Mouse (Mus musculus): Measurements from ENCODE around the gene Pgbd5. TPM values are rescaled to one million over a fixed set of nuclear protein-coding genes. Genes with fewer than 3 reads are reported as not detected.

The Pgbd5 gene
- 100 to 1,000 TPM; 208 to 221 TPM for total RNA-seq (2021)
- long read RNA-seq, experiment 1, transcript Pgbd5-201 (7 exons, 2,824 nt) = major isoform, 445 of 495 reads
- long read RNA-seq, experiment 1, partial matches to known transcripts = 21 of 495 reads
- long read RNA-seq, experiment 1, other reads (novel, unspliced or antisense) = 29 of 495 reads
- long read RNA-seq, experiment 2, transcript Pgbd5-201 (7 exons, 2,824 nt) = major isoform, 358 of 401 reads
- long read RNA-seq, experiment 2, partial matches to known transcripts = 15 of 401 reads
- long read RNA-seq, experiment 2, other reads (novel, unspliced or antisense) = 27 of 401 reads

- no peak within 1 kb of the TSS for H3K4me3 ChIP-seq
- H3K27ac ChIP-seq = no peak within 1 kb of the TSS
- intact Hi-C loops (cut with DNase I) = no loop called here
- DNase-seq (ENCODE audit: extremely low spot score in 1 of 2, low spot score in 2 of 2) = no peak
- TF ChIP-seq CTCF (IDR thresholded peaks at IDR 0.05) = no peak
Observed at GRCm38 (mm10) chr8:124439558-124439957, at the start of gene Pgbd5. Pgbd5 (minus strand) TSS chr8:124439658.

GRCm38 (mm10) chr8:124483356-124484115 lies 44.1 kb upstream of the Pgbd5 start:
- H3K4me3 ChIP-seq = no peak overlapping the region
- no peak for DNase-seq (ENCODE audit: extremely low spot score in 1 of 2, low spot score in 2 of 2)
- TF ChIP-seq CTCF (IDR thresholded peaks at IDR 0.05) = peak; percentile 8; the same call in 1 of the 2 replicates
- no peak overlapping the region for H3K27ac ChIP-seq
- intact Hi-C loops (cut with DNase I) = no loop called here

DNA sequence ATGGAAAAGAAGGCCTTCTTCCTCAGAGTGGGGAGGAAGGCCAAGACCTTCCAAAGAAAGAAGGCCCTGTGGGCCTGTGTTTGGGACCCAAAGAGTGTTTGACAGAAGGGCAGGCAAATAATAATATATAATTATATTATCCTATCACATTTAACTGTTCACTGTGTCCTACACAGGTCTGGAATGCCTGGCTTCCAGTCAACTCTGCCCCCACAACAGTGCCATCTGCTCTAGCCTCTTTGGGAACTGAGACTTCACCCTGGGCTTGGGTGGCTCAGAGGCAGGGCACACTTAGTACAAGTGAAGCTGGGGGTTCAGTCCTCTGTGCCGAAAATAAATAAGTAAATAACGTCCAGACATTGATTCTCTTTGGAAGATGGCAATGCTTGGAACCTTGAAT lies 43.3 kb upstream of the Pgbd5 start:
- intact Hi-C loops (cut with DNase I) = no loop called here
- H3K27ac ChIP-seq = no peak overlapping the region; the same call in 1 of the 2 replicates
- TF ChIP-seq CTCF (IDR thresholded peaks at IDR 0.05) = no peak
- no peak for DNase-seq (ENCODE audit: extremely low spot score in 1 of 2, low spot score in 2 of 2)
- H3K4me3 ChIP-seq = no peak overlapping the region

- no peak for DNase-seq (ENCODE audit: extremely low spot score in 1 of 2, low spot score in 2 of 2)
- Histone ChIP-seq H3K27ac (no peak overlapping the region), H3K4me3 (no peak overlapping the region)
- intact Hi-C loops (cut with DNase I) = no loop called here
- no peak for TF ChIP-seq CTCF (IDR thresholded peaks at IDR 0.05)
Observed at GRCm38 (mm10) chr8:124480321-124480720, 40.9 kb upstream of the Pgbd5 start.

DNA sequence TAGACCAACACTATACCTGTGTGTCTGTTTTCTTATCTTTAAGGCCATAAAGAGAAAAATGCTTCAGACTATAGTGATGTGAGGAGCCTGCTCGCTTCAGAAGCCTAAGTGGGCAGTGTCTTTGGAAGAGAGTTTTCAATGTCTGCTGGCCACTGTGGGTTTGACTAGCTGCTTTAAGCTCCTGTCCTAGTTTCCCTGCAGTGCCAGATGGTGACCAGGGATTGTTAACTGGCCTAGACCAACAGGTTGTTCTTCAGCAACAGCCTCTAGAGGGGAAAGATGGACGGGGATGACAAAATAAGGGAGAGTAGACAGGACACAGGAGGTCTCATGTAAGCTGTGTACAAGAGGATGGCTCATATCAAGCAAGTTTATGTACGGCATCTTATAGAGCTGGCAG lies 39.8 kb upstream of the Pgbd5 start:
- intact Hi-C loops (cut with DNase I) = no loop called here

GRCm38 (mm10) chr8:124476701-124477100 lies 37.2 kb upstream of the Pgbd5 start:
- Histone ChIP-seq H3K27ac (peak overlapping the region; percentile 84), H3K4me3 (no peak overlapping the region)
- peak; percentile 68 to 76 for DNase-seq (ENCODE audit: extremely low spot score in 1 of 2, low spot score in 2 of 2)
- intact Hi-C loops (cut with DNase I) = loop anchor here (1.0 to 2.0 kb wide), 3 partner anchors 18 to 42 kb away; no protein-coding TSS in a partner anchor
- no peak for TF ChIP-seq CTCF (IDR thresholded peaks at IDR 0.05)

More for the DNA sequence above, 39.8 kb upstream of the Pgbd5 start:
- Histone ChIP-seq H3K27ac (no peak overlapping the region), H3K4me3 (no peak overlapping the region)
- TF ChIP-seq CTCF (IDR thresholded peaks at IDR 0.05) = no peak
- DNase-seq (ENCODE audit: extremely low spot score in 1 of 2, low spot score in 2 of 2) = no peak

DNA sequence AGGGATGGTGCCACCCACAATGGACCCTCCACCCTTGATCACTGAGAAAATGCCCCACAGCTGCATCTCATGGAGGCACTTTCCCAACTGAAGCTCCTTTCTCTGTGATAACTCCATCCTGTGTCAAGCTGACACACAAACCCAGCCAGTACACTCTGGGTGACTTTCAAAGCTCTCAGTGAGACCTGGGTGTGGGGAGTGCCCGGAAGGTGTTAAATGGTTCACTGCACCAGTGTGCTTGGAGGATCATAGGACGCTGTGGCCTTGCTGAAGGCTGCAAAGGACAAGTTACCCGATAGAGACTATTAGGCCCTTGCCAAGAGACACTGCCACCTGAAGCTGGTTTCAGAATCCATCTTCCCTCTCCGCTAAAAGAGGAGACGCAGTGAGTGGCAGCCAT lies 36.2 kb upstream of the Pgbd5 start:
- Histone ChIP-seq H3K4me3 (no peak overlapping the region), H3K27ac (peak overlapping the region; percentile 77)
- DNase-seq (ENCODE audit: extremely low spot score in 1 of 2, low spot score in 2 of 2) = no peak
- intact Hi-C loops (cut with DNase I) = loop anchor here (2.0 kb wide), 2 partner anchors 19 to 41 kb away; no protein-coding TSS in a partner anchor
- no peak for TF ChIP-seq CTCF (IDR thresholded peaks at IDR 0.05)

GRCm38 (mm10) chr8:124464641-124465040 lies 25.2 kb upstream of the Pgbd5 start:
- H3K4me3 ChIP-seq = no peak overlapping the region
- H3K27ac ChIP-seq = peak overlapping the region; percentile 38; the same call in 1 of the 2 replicates
- intact Hi-C loops (cut with DNase I) = no loop called here
- no peak for DNase-seq (ENCODE audit: extremely low spot score in 1 of 2, low spot score in 2 of 2)
- no peak for TF ChIP-seq CTCF (IDR thresholded peaks at IDR 0.05)

DNA sequence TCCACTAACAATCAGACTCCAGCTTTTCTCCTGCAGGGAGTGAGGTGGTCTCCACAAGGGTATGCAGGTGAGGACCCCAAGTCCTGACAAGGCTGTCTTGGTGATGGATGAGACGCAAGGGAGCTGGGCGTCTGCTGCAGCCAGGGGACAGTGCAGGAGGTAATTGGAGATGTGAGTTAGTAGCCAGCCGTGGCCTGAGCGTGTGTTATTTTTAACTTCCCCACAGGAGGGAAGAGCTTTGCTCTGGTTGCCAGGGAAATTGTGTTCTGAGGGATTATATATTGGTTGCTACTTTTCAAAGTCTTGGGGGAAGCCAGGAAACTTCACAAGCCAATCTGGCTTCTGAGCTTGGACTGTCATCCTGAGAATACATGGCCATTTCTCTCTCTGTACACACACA lies 23.7 kb upstream of the Pgbd5 start:
- Histone ChIP-seq H3K4me3 (no peak overlapping the region), H3K27ac (peak overlapping the region; percentile 83)
- TF ChIP-seq CTCF (IDR thresholded peaks at IDR 0.05) = no peak; the same call in 1 of the 2 replicates
- intact Hi-C loops (cut with DNase I) = loop anchor here (2.0 kb wide), 1 partner anchor 46 kb away; no protein-coding TSS in a partner anchor
- no peak for DNase-seq (ENCODE audit: extremely low spot score in 1 of 2, low spot score in 2 of 2)

- intact Hi-C loops (cut with DNase I) = loop anchor here (2.0 kb wide), 1 partner anchor 47 kb away; no protein-coding TSS in a partner anchor
- no peak; the same call in 1 of the 2 replicates for TF ChIP-seq CTCF (IDR thresholded peaks at IDR 0.05)
- peak in 1 of 2 experiments; percentile 42 for DNase-seq (ENCODE audit: extremely low spot score in 1 of 2, low spot score in 2 of 2)
- H3K4me3 ChIP-seq = no peak overlapping the region
- H3K27ac ChIP-seq = peak overlapping the region; percentile 83
Observed at GRCm38 (mm10) chr8:124462192-124462591, 22.7 kb upstream of the Pgbd5 start.

DNA sequence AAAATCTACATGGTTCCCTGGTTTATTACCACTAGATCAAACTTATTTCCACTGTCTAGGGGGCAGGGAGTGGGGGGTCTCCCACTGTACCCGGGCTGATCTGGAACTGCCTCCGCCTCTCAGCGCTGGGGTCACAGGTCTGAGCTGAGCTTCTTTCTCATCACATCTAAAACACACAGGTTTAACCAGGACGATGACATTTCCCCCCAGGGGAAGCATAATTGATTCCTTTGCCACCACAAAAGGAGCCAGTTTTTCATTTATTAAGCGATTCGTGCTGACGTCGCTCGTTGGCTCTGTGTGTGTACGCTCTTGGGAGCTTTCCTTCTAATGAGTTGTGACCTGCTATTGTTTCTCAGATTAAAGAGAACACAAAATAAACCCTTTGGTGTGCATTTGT lies 21.6 kb upstream of the Pgbd5 start:
- H3K4me3 ChIP-seq = no peak overlapping the region
- intact Hi-C loops (cut with DNase I) = no loop called here
- no peak for DNase-seq (ENCODE audit: extremely low spot score in 1 of 2, low spot score in 2 of 2)
- no peak for TF ChIP-seq CTCF (IDR thresholded peaks at IDR 0.05)
- no peak overlapping the region for H3K27ac ChIP-seq

DNA sequence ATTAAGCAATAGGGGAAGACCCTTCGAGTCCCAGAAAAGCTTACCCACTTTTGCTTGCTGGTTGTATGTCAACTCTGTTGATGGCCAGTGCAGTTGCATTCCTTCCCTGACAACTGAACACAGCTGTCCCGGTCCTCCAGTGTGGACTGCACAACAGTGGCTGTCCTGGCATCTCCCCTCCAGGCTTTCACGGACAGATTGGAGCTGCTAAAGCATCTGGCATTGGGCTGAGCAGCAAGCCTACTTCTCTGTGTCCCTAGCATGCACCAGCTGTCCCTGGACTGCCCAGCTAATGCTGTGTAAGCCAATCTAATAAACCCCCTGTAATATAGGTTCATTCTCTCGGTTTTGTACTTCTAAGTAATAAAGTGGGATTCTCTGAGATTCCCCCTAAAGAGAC lies 21.2 kb upstream of the Pgbd5 start:
- Histone ChIP-seq H3K27ac (no peak overlapping the region), H3K4me3 (no peak overlapping the region)
- intact Hi-C loops (cut with DNase I) = no loop called here
- no peak for DNase-seq (ENCODE audit: extremely low spot score in 1 of 2, low spot score in 2 of 2)
- TF ChIP-seq CTCF (IDR thresholded peaks at IDR 0.05) = no peak
